In the genomic region with DNA sequence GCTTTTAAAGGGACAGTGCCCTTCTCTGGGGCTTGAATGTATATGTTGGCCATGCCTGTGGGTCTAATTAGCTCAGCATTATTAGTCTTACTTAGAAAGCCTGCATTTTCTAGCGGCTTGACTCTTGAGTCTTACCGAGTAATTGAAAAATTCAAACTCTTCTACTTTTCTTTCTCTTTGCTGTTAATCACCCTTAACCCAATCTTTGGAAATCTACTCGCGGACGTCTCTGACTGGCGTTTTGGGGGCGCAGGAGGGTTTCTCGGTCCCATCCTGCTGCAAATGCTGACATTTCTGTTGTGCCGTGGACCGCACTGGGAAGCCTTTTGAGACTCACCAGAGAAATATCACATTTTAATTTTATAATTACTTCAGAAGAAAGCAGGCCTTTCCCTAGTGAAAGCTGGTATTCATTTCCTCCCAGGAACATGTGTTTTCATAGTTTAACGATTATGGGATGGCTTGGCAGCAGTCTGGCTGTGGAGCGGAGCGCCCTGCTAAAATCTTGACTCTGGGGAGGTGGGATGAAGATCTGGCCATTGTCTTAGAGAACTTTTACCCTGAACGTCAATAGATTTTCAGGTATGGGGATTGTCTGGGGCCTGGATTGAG, we compare ENCODE assay signal across 8 mouse cellular contexts.
A peak's percentile ranks its signal among the peaks of the same experiment; 100 is the strongest.
DNase-seq lines count a peak whose midpoint lies in the region; ATAC-seq and TF ChIP-seq lines count a peak whose summit lies in the region.
"Had no signal": no experiment of that assay in that cellular context is flagged by ENCODE, and none has a peak within 500 bp of the region (broad histone marks: within the 10 kb centered on the region; RNA-seq: fewer than 3 reads in every experiment).

No protein-coding gene starts in this region.

- peak overlapping the region; percentile 85 for H3K27ac ChIP-seq in forebrain, postnatal 0 days (ENCODE audit: low read depth, low read length)
- no peak overlapping the region for H3K27ac ChIP-seq in liver, embryonic 12.5 days
- H3K27ac ChIP-seq: liver, embryonic 15.5 days had no signal

- TF ChIP-seq CTCF in forebrain, postnatal 0 days (IDR thresholded peaks at IDR 0.05; ENCODE audit: low read depth): no peak

- H3K9me3 ChIP-seq in megakaryocyte, embryonic 14.5 days: no peaks in the 10 kb centered on the region
- H3K9me3 ChIP-seq in forebrain, postnatal 0 days (ENCODE audit: low read length): no peaks in the 10 kb centered on the region
- H3K9me3 ChIP-seq in liver, embryonic 12.5 days (replicated peaks): no peaks in the 10 kb centered on the region
- H3K9me3 ChIP-seq: liver, embryonic 15.5 days had no signal

- no peaks in the 10 kb centered on the region for H3K27me3 ChIP-seq in megakaryocyte, embryonic 14.5 days (replicated peaks)
- no peaks in the 10 kb centered on the region for H3K27me3 ChIP-seq in forebrain, postnatal 0 days (ENCODE audit: insufficient read depth, low read length)
- H3K27me3 ChIP-seq in liver, embryonic 12.5 days (replicated peaks): no peaks in the 10 kb centered on the region
- H3K27me3 ChIP-seq: liver, embryonic 15.5 days had no signal

- 18% methylated on average over 14 of the region's 14 CpGs for WGBS in forebrain, postnatal 0 days
- 66% methylated on average over 14 of the region's 14 CpGs for WGBS in liver, embryonic 12.5 days (ENCODE audit: insufficient replicate concordance)

- DNase-seq in forebrain, postnatal 0 days: no peak
- DNase-seq in retina, postnatal 1 day: no peak
- DNase-seq in spleen, adult 12 weeks (ENCODE audit: low spot score): no peak
- no peak for DNase-seq in kidney, postnatal 4 days

- peaks cover 75% of the 10 kb centered on the region for H3K4me1 ChIP-seq in megakaryocyte, embryonic 14.5 days
- H3K4me1 ChIP-seq in forebrain, postnatal 0 days (ENCODE audit: insufficient read depth): peaks cover 45% of the 10 kb centered on the region
- peaks cover 8% of the 10 kb centered on the region; the same call in 1 of the 2 replicates for H3K4me1 ChIP-seq in liver, embryonic 12.5 days
- H3K4me1 ChIP-seq: liver, embryonic 15.5 days had no signal

- peak overlapping the region; percentile 89 for H3K4me3 ChIP-seq in megakaryocyte, embryonic 14.5 days (replicated peaks)
- no peak overlapping the region for H3K4me3 ChIP-seq in forebrain, postnatal 0 days (ENCODE audit: low read depth, low read length)
- H3K4me3 ChIP-seq in liver, embryonic 12.5 days: 0 out of 2 replicates have a peak overlapping the region, but pooled peaks have one; percentile 23

- ATAC-seq in megakaryocyte, adult 5-6 weeks (ENCODE audit: poor library complexity, severe bottlenecking): no peak
- ATAC-seq in forebrain, postnatal 0 days: no peak
- ATAC-seq in liver, embryonic 12.5 days: no peak

- no peaks in the 10 kb centered on the region for H3K36me3 ChIP-seq in megakaryocyte, embryonic 14.5 days (replicated peaks; ENCODE audit: low read length)
- H3K36me3 ChIP-seq in forebrain, postnatal 0 days (ENCODE audit: insufficient read depth): no peaks in the 10 kb centered on the region
- no peaks in the 10 kb centered on the region for H3K36me3 ChIP-seq in liver, embryonic 12.5 days
- H3K36me3 ChIP-seq: liver, embryonic 15.5 days had no signal

- peak overlapping the region; percentile 14; the same call in 1 of the 2 replicates for H3K9ac ChIP-seq in forebrain, postnatal 0 days
- H3K9ac ChIP-seq in liver, embryonic 12.5 days: no peak overlapping the region

- H3K4me2 ChIP-seq in forebrain, postnatal 0 days (ENCODE audit: low read depth): no peak overlapping the region
- H3K4me2 ChIP-seq in liver, embryonic 12.5 days: peak overlapping the region; percentile 51; the same call in 1 of the 2 replicates
